Mouse (Mus musculus): ENCODE measurements at regions not wholly inside any gene's neighbourhood (a gene's known extent, or its start where the extent isn't known, plus 50 kb on each side); places are given as distances from the start of the nearest gene placed in this dataset.

GRCm38 (mm10) chr19:54212169-54212568 lies 168.2 kb downstream of the Adra2a start:
- ATAC-seq (replicated peaks; ENCODE audit: poor library complexity, severe bottlenecking), result no peak

GRCm38 (mm10) chr19:54244176-54244575 lies 200.2 kb downstream of the Adra2a start:
- ATAC-seq (replicated peaks; ENCODE audit: poor library complexity, severe bottlenecking), result no peak

- ATAC-seq (replicated peaks; ENCODE audit: poor library complexity, severe bottlenecking), result no peak
Measured at GRCm38 (mm10) chr19:54248256-54248936, 204.4 kb downstream of the Adra2a start.

- no peak for ATAC-seq (replicated peaks; ENCODE audit: poor library complexity, severe bottlenecking)
Measured at GRCm38 (mm10) chr19:54252145-54252664, 208.3 kb downstream of the Adra2a start.

- no peak for ATAC-seq (replicated peaks; ENCODE audit: poor library complexity, severe bottlenecking)
Measured at GRCm38 (mm10) chr19:54257889-54258288, 213.9 kb downstream of the Adra2a start.

GRCm38 (mm10) chr19:54259175-54259574 lies 215.2 kb downstream of the Adra2a start:
- ATAC-seq (replicated peaks; ENCODE audit: poor library complexity, severe bottlenecking), result no peak

- ATAC-seq (replicated peaks; ENCODE audit: poor library complexity, severe bottlenecking), result no peak
Measured at GRCm38 (mm10) chr19:54277368-54277767, 233.4 kb downstream of the Adra2a start.

GRCm38 (mm10) chr19:54285481-54285880 lies 241.5 kb downstream of the Adra2a start:
- ATAC-seq (replicated peaks; ENCODE audit: poor library complexity, severe bottlenecking), result no peak

- no peak for ATAC-seq (replicated peaks; ENCODE audit: poor library complexity, severe bottlenecking)
Measured at GRCm38 (mm10) chr19:54297663-54298388, 253.9 kb downstream of the Adra2a start.

GRCm38 (mm10) chr19:54311289-54311688 lies 267.3 kb downstream of the Adra2a start:
- no peak for ATAC-seq (replicated peaks; ENCODE audit: poor library complexity, severe bottlenecking)

- ATAC-seq (replicated peaks; ENCODE audit: poor library complexity, severe bottlenecking), result no peak
Measured at GRCm38 (mm10) chr19:54311723-54312122, 267.8 kb downstream of the Adra2a start.

GRCm38 (mm10) chr19:54323276-54323675 lies 279.3 kb downstream of the Adra2a start:
- ATAC-seq (replicated peaks; ENCODE audit: poor library complexity, severe bottlenecking), result no peak

- ATAC-seq (replicated peaks; ENCODE audit: poor library complexity, severe bottlenecking), result no peak
Measured at GRCm38 (mm10) chr19:54324991-54325390, 281.0 kb downstream of the Adra2a start.

GRCm38 (mm10) chr19:54332140-54332539 lies 288.2 kb downstream of the Adra2a start:
- ATAC-seq (replicated peaks; ENCODE audit: poor library complexity, severe bottlenecking), result no peak

- no peak for ATAC-seq (replicated peaks; ENCODE audit: poor library complexity, severe bottlenecking)
Measured at GRCm38 (mm10) chr19:54340778-54341291, 296.9 kb downstream of the Adra2a start.

GRCm38 (mm10) chr19:54359731-54360130 lies 315.8 kb downstream of the Adra2a start:
- ATAC-seq (replicated peaks; ENCODE audit: poor library complexity, severe bottlenecking), result no peak

- ATAC-seq (replicated peaks; ENCODE audit: poor library complexity, severe bottlenecking), result no peak
Measured at GRCm38 (mm10) chr19:54360660-54361059, 316.7 kb downstream of the Adra2a start.

- no peak for ATAC-seq (replicated peaks; ENCODE audit: poor library complexity, severe bottlenecking)
Measured at GRCm38 (mm10) chr19:54385101-54385500, 341.1 kb downstream of the Adra2a start.

- ATAC-seq (replicated peaks; ENCODE audit: poor library complexity, severe bottlenecking), result no peak
Measured at GRCm38 (mm10) chr19:54391406-54391805, 347.5 kb downstream of the Adra2a start.

GRCm38 (mm10) chr19:54399651-54400050 lies 355.7 kb downstream of the Adra2a start:
- no peak for ATAC-seq (replicated peaks; ENCODE audit: poor library complexity, severe bottlenecking)

- no peak for ATAC-seq (replicated peaks; ENCODE audit: poor library complexity, severe bottlenecking)
Measured at GRCm38 (mm10) chr19:54407904-54408303, 364.0 kb downstream of the Adra2a start.

Measured in granulocyte monocyte progenitor cell, adult 5-6 weeks (primary cell).